Mouse (Mus musculus) E14TG2a.4 (cell line): ENCODE results near the gene Engase.

Experiments
- H3K27me3 ChIP-seq: 2 replicates; pipeline ENCODE4 v1.6.1; 2014; ENCODE audit warnings: low read length, control low read depth; ENCODE audit not compliant: insufficient read depth
- H3K36me3 ChIP-seq: 2 replicates; pipeline ENCODE4 v1.6.1; 2014; ENCODE audit warnings: low read length, control low read depth; ENCODE audit not compliant: insufficient read depth
- H3K4me1 ChIP-seq: replicated peaks from 2 replicates; pipeline ENCODE4 v1.6.1; 2014; ENCODE audit warnings: low read depth, low read length, control low read depth
- H3K4me3 ChIP-seq: replicated peaks from 2 replicates; pipeline ENCODE4 v1.5.1; 2014; ENCODE audit warnings: mild to moderate bottlenecking, low read length
- H3K9me3 ChIP-seq: 2 replicates; pipeline ENCODE4 v1.6.1; 2014; ENCODE audit warnings: low read length, control low read depth
- CTCF ChIP-seq: conservative IDR thresholded peaks from 2 replicates; pipeline ENCODE4 v1.5.1; 2014; ENCODE audit warnings: low read length
- NANOG ChIP-seq: IDR thresholded peaks from 2 replicates; pipeline ENCODE4 v1.6.1; 2014; ENCODE audit warnings: borderline replicate concordance, low read length, mixed read lengths
- POU5F1 ChIP-seq: IDR thresholded peaks from 2 replicates; pipeline ENCODE4 v1.6.1; 2014; ENCODE audit warnings: low read length, borderline replicate concordance

Gene Engase

GRCm38 (mm10) chr11:118481751-118482150, 5.1 kb downstream of the Engase start:
- no peaks in the 10 kb centered on the region for H3K9me3 ChIP-seq
- 0 out of 2 replicates have a peak, but pooled peaks cover 3% of the 10 kb centered on the region for H3K27me3 ChIP-seq
- H3K4me3 ChIP-seq = no peak overlapping the region
- no peak for TF ChIP-seq NANOG
- TF ChIP-seq CTCF = no peak
- no peak for TF ChIP-seq POU5F1
- peaks cover 80% of the 10 kb centered on the region for H3K36me3 ChIP-seq
- peaks cover 61% of the 10 kb centered on the region for H3K4me1 ChIP-seq

- Histone ChIP-seq H3K9me3 (no peaks in the 10 kb centered on the region), H3K4me1 (peaks cover 65% of the 10 kb centered on the region), H3K27me3 (0 out of 2 replicates have a peak, but pooled peaks cover 1% of the 10 kb centered on the region), H3K4me3 (no peak overlapping the region), H3K36me3 (peaks cover 88% of the 10 kb centered on the region)
- TF ChIP-seq CTCF (no peak), POU5F1 (no peak), NANOG (no peak)
Measured at GRCm38 (mm10) chr11:118484169-118484568, 7.5 kb downstream of the Engase start.

GRCm38 (mm10) chr11:118485338-118485737, 8.7 kb downstream of the Engase start:
- Histone ChIP-seq H3K9me3 (no peaks in the 10 kb centered on the region), H3K4me3 (no peak overlapping the region), H3K27me3 (peaks cover 7% of the 10 kb centered on the region), H3K4me1 (peaks cover 66% of the 10 kb centered on the region), H3K36me3 (peaks cover 78% of the 10 kb centered on the region)
- no peak for TF ChIP-seq NANOG
- no peak for TF ChIP-seq CTCF
- no peak for TF ChIP-seq POU5F1

- no peak overlapping the region for H3K4me3 ChIP-seq
- H3K9me3 ChIP-seq = no peaks in the 10 kb centered on the region
- TF ChIP-seq POU5F1 (no peak), CTCF (no peak), NANOG (no peak)
- peaks cover 70% of the 10 kb centered on the region for H3K4me1 ChIP-seq
- H3K27me3 ChIP-seq = peaks cover 11% of the 10 kb centered on the region
- H3K36me3 ChIP-seq = peaks cover 75% of the 10 kb centered on the region
Measured at GRCm38 (mm10) chr11:118485780-118486179, 9.2 kb downstream of the Engase start.

DNA sequence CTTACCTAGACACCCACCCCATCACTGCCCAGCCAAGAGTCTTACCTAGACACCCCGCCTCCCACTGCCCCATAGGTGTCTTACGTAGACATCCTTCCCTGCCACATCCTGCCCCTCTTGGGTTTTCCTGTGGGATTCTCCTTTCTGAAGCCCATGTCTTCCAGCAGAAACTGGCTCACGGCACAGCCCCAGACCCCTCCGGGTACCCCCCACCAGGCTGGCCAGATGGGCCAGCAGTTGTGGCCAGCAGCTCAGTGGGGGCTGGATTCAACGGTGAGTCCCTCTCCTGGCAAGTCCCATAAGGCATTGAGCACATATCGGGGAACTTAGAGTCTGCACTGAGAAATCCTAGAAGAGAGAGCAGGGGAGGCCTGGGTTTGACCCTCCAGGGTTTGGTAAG, 9.7 kb downstream of the Engase start:
- peaks cover 11% of the 10 kb centered on the region for H3K27me3 ChIP-seq
- H3K4me1 ChIP-seq = peaks cover 73% of the 10 kb centered on the region
- no peak for TF ChIP-seq CTCF
- no peak for TF ChIP-seq NANOG
- TF ChIP-seq POU5F1 = no peak
- H3K4me3 ChIP-seq = no peak overlapping the region
- no peaks in the 10 kb centered on the region for H3K9me3 ChIP-seq
- H3K36me3 ChIP-seq = peaks cover 70% of the 10 kb centered on the region

GRCm38 (mm10) chr11:118486881-118487772, 10.5 kb downstream of the Engase start:
- peaks cover 74% of the 10 kb centered on the region for H3K4me1 ChIP-seq
- H3K27me3 ChIP-seq = peaks cover 11% of the 10 kb centered on the region
- H3K4me3 ChIP-seq = no peak overlapping the region
- TF ChIP-seq POU5F1 (no peak), NANOG (no peak), CTCF (no peak)
- peaks cover 61% of the 10 kb centered on the region for H3K36me3 ChIP-seq
- no peaks in the 10 kb centered on the region for H3K9me3 ChIP-seq

GRCm38 (mm10) chr11:118488191-118488906, 11.7 kb downstream of the Engase start:
- H3K27me3 ChIP-seq = peaks cover 11% of the 10 kb centered on the region
- H3K36me3 ChIP-seq = peaks cover 49% of the 10 kb centered on the region
- H3K9me3 ChIP-seq = no peaks in the 10 kb centered on the region
- TF ChIP-seq NANOG (no peak), CTCF (peak; percentile 31)
- peaks cover 64% of the 10 kb centered on the region for H3K4me1 ChIP-seq
- no peak overlapping the region for H3K4me3 ChIP-seq

DNA sequence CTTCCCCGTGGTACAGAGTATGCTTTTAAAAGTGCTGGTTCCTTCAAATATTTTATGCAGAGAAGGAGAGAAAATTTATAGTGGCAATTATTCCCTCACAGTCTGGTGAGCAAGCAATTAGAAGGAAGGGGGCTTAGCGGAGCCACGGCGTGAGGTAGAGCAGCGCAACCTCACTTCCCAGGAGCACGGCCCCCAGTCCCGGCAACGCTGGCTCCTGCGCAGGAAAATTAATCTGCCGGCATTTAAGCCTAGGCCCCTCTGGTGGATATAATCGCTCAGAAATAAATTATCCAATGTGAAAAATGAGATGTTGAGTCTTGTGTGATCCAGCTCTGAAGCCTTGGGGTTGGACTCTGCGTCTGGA, 12.3 kb downstream of the Engase start:
- TF ChIP-seq CTCF (no peak), NANOG (no peak), POU5F1 (no peak)
- H3K9me3 ChIP-seq = no peaks in the 10 kb centered on the region
- H3K27me3 ChIP-seq = peaks cover 11% of the 10 kb centered on the region
- no peak overlapping the region for H3K4me3 ChIP-seq
- H3K4me1 ChIP-seq = peaks cover 58% of the 10 kb centered on the region
- peaks cover 44% of the 10 kb centered on the region for H3K36me3 ChIP-seq
